Mouse (Mus musculus): ENCODE results near the gene Ssx2ip. TPM values are rescaled to one million over a fixed set of nuclear protein-coding genes. Genes with fewer than 3 reads are reported as not detected.
"Not testable (repeated sequence)": the region's sequence is repeated elsewhere in the genome, so short reads cannot be mapped to it uniquely, and the experiment has no call there.

Gene Ssx2ip
- total RNA-seq, 2 experiments from 2014 or later = 87.7 to 89.5 TPM

DNA sequence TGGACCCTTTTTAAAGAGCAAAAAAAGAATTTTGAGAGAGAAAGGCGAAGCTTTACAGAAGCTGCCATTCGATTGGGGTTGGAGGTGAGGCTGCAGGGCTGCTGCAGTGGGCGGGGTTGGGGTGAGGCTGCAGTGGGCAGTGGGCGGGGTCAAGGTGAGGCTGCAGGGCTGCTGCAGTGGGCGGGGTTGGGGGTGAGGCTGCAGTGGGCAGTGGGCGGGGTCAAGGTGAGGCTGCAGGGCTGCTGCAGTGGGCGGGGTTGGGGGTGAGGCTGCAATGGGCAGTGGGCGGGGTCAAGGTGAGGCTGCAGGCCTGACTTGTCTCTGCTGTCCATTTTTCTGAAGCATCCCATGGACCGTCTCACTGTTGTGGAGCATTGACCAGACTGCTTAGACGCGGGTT lies 28.6 kb downstream of the Ssx2ip start:
- intact Hi-C loops (cut with DNase I) = not testable (repeated sequence)
- peak in 1 of 2 experiments; percentile 1 for DNase-seq (ENCODE audit: low spot score in 2 of 2)

DNA sequence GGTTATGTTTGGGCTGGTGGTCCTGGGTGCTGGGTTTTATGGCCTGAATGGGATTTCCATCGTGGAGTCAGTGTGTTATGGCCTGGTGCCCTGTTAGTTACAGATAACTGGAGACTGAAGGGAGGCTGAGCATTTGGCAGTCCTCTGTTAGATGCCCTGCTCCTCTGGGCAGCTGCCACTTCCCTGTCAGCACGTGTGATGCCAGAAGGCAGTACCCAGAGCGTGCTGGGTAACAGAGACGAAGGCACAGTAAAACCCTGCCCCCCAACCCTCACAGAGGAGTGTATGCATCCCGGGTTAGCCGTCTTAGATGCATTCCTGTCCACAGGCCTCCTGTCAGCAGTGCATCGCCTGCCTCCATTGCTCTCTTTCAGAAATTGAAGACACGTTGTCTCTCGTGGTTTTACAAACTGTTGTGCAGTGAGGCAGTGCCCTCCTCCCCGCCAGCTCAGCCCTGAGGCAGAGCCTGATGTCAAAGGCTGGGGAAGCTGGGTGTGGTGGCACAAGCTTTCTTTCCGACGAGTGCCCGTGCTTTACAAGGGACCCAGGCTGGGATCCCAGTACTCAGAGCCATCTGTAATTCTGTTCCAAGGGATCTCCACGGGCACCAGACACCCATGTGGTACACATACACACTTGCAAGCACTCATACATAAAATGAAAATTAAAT lies 29.4 kb downstream of the Ssx2ip start:
- peak in 1 of 2 experiments; percentile 2 for DNase-seq (ENCODE audit: low spot score in 2 of 2)
- intact Hi-C loops (cut with DNase I) = no loop called here

DNA sequence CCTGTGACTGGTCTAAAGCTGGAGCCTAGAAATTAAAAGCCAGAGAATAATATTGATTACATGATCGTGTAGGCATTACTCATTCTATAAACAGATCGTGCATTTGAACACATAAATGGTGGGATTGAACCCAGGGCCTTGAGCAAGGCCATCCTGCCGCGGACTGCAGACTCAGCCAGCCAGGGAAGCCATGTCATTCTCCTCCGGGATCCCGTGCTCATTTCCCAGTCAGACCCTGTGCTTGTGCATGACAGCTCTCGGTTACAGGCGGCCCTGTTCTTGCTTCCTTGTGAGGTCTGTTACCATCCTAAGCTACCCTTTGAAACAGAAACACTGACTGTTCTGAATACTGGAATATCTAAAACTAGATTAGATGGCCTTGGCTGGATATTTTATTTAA lies 30.2 kb downstream of the Ssx2ip start:
- DNase-seq (ENCODE audit: low spot score in 2 of 2) = peak in 1 of 2 experiments; percentile 1
- intact Hi-C loops (cut with DNase I) = no loop called here

DNA sequence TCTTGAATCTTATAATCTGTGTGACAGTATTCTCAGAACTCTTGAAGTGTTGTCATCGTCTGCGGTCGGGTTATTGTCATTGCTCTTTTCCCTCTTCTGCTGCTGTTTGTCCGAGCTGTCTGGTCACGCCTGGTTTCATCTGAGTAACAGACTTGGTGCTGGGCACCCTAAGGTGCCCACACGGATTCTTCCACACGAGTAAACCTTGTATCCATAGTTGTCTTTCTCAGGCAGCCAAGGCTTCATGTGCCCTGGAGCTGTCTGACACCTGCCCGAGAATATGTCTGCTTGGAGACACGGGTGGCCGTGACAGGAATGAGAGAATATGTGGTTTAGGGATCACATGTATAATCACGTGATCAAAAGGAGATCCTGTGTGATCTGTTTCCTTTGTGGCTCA lies 31.1 kb downstream of the Ssx2ip start:
- intact Hi-C loops (cut with DNase I) = no loop called here
- DNase-seq (ENCODE audit: low spot score in 2 of 2) = no peak

DNA sequence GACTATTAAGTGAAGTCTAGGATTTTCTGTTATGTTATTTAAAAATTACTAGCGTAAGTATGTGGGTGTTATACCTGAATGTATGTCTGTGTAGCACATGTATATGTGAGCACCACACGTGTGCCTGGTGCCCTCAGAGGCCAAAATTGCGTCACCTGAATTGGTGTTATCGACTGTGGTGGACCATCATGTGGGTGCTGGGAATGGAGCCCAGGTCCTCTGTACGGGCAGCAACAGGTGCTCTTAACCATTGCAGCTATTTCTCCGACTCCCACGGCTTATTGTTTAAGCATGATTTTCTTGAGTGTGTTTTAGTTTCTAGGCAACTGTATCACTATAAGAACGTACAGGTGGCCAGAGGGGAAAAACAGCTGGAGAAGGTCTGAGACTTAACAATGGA lies 31.7 kb downstream of the Ssx2ip start:
- intact Hi-C loops (cut with DNase I) = no loop called here
- DNase-seq (ENCODE audit: low spot score in 2 of 2) = no peak

DNA sequence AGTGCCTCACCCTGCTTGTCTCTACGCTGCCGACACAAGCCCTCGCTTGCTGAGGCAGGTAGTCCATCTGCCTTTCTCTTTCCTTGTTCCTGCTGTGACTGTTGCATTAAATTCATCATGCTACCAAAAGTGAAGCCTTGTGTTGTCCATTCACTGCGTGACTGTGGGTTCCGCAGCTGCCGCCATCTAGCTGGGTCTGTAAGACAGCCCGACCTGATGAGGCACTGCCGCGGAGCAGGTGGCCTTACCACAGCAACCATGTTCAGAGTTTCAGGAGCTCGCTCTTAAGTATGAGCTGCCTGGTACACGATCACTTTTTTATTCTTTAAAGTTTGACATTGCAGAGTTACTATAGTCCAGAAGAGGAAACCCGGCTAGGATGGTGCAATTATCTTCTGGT lies 35.6 kb downstream of the Ssx2ip start:
- intact Hi-C loops (cut with DNase I) = no loop called here
- no peak for DNase-seq (ENCODE audit: low spot score in 2 of 2)

DNA sequence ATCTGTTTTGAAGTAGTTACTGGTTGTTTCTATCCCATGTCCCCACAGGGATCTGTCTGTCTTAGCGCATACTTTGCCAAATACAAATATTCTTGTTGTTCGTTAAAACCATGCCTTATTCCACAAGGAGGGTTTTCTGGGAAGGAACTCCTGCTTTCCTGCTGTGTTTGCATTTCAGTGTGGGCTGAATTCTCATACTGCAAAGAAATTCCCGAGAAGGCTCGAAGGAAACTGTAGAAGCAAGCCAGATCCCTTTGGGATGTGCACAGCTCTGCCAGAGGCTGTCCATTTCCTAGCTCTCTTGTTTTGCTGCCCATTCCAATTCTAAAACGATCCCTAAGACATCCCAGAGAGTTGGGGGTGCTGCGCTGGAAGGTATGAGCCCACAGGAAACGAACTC lies 36.0 kb downstream of the Ssx2ip start:
- DNase-seq (ENCODE audit: low spot score in 2 of 2) = no peak
- intact Hi-C loops (cut with DNase I) = no loop called here

DNA sequence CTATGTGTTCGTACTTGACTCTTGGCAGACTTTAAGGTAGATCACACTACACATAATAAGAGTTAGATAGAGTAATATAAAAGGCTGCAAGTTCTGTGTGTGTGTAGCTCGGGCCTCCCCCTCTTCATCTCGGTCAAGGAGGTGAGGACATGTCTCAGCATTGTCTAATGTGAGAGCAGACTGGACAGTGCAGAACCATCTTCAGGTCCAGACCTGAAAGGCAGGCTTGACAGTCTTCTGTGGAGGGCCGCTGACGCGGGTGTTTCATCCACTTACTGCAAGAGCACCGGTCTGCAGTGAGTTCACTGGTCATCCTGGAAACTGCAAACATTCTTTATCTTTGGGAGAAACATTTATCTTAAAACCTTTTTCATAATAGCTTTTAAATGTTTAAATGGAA lies 38.0 kb downstream of the Ssx2ip start:
- no peak for DNase-seq (ENCODE audit: low spot score in 2 of 2)
- intact Hi-C loops (cut with DNase I) = no loop called here

DNA sequence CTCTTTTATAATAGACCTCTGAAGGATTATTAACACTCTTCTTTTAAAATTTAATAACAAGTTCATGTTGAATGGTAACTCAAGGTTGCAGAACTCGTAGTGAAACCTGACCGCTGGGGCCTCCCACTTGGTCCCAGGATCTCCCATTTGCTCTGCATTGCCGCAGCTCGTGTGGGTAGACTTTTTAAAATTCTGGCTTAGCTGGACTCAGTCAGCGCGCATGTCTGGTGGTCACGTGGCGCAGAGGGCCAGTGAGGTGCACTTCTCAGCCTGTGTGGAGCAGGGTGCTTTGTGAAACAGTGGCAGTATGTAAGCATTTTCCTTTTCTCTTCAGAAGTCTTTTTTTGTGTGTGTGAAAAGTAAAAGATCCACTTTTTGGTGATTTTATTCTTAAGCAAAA lies 38.5 kb downstream of the Ssx2ip start:
- DNase-seq (ENCODE audit: low spot score in 2 of 2) = no peak
- intact Hi-C loops (cut with DNase I) = no loop called here

DNA sequence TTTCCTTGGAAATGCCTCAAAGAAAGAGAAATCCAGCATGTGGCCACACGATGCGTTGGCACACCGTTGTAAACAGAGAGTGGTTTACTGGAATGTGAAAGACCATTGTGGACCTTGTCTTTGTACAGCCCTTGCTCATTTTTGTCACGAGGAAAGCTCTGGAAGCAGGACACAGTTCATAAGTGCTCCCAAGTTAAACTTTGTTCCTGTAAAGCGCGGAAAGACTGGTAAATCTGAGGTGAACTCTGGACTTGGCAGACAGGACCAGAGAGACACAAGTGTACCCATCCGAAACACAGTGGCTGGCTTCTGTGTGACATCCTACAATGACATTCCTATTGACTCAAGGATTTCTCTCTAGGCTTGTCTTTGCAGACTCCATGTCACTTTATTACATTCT lies 38.9 kb downstream of the Ssx2ip start:
- no peak for DNase-seq (ENCODE audit: low spot score in 2 of 2)
- intact Hi-C loops (cut with DNase I) = no loop called here

DNA sequence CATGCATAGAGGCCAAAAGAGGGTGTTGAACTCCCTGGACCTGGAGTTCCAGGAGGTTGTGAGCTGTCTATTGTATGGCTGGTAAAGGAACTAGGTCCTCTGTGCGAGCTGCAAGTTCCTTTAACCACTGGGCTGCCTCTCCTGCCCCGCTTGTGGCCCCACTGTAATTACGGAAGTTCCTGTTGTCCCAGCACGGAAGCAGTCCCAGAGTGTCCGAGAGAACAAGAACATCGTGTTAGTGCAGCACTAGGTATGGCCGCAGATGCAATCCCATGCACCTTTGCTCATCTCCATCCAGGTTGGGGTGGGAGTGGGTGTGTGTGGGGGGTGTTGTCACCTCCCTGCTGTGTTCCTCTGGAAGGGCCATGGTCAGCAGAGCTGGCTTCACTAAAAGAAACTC lies 40.4 kb downstream of the Ssx2ip start:
- intact Hi-C loops (cut with DNase I) = no loop called here
- DNase-seq (ENCODE audit: low spot score in 2 of 2) = no peak

DNA sequence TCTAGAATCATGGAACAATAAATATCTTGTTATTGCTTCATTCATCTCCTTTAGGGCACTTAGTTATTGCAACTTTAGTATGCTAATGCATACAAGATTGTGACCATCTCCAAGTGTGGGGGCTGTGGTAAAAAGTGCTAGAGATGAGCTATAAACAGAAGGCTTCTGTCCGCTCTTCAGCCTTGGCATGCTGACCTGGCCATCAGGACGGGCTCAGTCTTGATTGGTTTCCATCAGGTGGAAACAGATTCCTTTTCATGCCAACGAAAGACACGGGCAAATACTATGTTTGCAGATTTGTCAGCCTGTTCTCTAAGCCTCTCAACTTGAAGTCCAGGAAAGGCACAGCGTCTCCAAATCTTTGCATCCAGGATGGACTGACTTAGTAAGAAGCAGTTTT lies 42.7 kb downstream of the Ssx2ip start:
- intact Hi-C loops (cut with DNase I) = no loop called here
- DNase-seq (ENCODE audit: low spot score in 2 of 2) = no peak

DNA sequence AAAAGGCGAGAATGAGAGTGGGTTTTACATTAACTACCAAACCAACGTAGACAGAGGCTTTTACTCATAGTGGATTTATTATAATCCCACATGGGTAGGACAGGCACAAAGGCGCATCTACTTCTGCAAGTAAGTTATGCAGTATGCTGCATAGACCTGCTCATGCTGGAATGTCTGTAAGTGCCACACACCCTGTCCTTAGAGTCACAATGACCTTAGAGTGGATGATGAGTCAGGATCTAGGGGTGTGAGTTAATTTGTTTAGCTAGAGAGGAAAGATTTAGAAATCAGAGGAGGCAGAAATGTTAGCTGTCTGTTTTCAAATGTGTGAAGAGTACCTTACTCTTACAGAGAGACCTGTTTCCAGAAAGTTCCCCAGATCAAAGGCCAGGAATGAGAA lies 43.2 kb downstream of the Ssx2ip start:
- intact Hi-C loops (cut with DNase I) = no loop called here
- DNase-seq (ENCODE audit: low spot score in 2 of 2) = no peak

DNA sequence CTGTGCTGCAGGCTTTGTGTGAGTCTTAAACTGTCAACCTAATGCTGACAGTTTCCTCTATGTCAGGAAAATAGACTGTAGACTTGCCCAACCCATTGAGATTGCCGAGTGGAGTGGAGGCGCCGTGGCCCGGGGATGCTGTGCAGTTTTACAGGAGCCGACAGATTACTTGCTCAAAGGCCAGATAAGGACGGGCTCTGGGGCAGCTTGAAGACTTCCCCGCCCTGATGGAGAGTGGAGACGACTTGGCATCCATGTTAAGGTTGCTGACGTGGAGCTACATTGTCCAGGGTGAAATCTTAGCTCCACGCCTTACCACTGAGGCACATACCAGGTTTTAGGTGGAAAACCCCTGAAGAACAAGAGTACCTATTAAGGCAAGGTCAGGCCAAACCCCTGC lies 43.9 kb downstream of the Ssx2ip start:
- no peak for DNase-seq (ENCODE audit: low spot score in 2 of 2)

DNA sequence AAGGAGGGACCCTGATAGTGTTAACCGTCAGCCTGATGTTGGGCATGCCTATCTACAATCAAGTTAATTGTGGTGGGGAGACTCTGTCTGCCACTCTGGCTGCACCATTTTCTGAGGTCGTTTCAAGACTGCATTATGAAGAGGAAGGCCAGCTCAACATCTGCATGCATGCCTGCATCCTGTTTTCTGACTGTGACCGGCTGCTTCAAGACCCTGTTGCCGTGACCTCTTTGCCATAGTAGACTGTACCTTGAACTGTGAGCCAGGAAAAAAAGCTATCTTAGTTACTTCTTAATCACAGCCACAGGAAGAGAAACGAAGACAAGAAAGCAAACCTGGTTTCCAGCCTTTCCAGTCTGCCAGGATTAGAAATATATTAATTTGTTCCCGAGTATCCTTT lies 44.5 kb downstream of the Ssx2ip start:
- intact Hi-C loops (cut with DNase I) = no loop called here
- DNase-seq (ENCODE audit: low spot score in 2 of 2) = no peak

More for the DNA sequence above, 43.9 kb downstream of the Ssx2ip start:
- intact Hi-C loops (cut with DNase I) = no loop called here

DNA sequence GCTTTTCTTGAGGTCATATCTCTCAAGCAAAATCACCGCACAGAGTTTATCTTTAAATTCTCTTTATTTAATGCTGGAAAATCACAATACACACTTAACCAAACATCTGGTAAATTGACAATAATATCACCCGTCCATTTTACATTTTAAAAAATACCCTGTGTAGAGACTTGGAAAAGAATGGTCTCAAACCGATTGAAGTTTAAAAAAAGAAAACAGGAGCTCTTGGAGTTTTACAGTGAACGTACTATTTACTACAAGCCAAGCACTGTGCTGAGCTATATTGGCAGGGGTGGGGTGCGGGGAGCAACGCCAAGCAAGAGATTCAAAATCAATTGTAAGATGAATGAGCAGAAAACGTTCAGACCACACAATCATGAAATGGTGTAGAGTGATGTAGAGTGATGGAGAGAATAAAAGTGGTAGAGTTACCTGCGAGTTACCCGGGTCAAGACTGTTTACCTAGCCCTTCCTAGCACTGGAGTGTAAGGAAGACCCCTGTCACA lies 45.4 kb downstream of the Ssx2ip start, which contains the start of gene Ctbs:
Gene Ctbs (plus strand): TSS at position 51 of the 506 bp plus-strand sequence.
- intact Hi-C loops (cut with DNase I) = no loop called here
- DNase-seq (ENCODE audit: low spot score in 2 of 2) = no peak

DNA sequence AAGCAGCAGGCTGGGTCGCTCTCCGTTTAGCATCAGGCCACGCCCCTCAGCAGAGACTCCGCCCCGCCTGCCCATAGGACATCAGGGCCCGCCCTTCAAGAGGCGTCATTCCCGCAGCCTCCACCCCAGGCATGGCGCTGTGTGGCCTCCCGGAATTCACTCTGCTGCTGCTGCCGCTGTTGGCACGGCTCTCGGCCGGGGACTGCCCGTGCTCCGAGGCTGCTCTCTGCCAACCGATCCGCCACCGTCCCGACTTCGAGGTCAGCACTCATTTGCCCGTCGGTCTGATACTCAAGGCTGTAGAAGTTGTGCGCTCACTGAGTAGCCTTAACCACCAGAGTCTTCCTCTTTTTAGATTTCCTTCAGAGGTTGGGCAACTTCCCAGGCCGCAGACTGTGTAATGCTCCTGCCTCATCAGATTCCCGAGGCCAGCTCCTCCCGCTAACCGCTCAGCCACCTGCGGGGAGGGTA lies 46.0 kb downstream of the Ssx2ip start:
- intact Hi-C loops (cut with DNase I) = no loop called here
- peak; percentile 90 to 91 for DNase-seq (ENCODE audit: low spot score in 2 of 2)

DNA sequence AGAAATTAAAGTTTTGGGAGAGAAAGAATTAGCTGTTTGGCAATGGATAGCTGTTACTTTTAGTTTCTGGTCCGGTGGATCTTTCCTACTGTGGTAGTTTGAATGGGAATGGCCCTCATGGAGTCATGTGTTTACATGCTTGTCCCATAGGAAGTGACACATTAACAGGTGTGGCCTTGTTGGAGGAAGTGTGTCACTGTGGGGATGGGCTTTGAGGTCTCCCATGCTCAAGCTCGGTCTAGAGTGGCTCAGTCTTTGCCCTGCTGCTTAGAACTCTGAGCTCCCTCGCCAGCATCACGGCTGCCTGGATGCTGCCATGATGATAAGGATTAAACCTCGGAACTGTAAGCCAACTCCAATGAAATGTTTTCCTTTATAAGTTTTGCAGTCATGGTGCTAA lies 46.9 kb downstream of the Ssx2ip start:
- DNase-seq (ENCODE audit: low spot score in 2 of 2) = no peak
- intact Hi-C loops (cut with DNase I) = no loop called here

DNA sequence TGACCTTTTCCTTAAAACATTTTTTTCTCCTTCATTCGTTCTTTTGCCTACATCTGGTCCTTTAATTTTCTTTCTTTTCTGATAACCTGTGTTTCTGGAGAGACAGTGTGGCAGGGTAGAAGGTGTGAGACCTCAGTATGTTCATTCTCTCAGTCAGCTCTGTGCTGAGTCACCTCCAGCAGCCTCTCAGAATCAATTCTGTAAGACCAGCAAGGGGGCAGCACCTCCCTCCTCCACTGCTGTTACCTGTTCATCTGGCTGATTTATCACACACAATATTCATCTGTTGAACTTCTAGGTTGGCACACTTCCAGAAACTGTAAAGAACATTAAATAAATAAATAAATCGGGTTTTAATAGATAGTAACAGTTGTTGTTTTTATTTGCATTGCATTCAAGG lies 58.5 kb downstream of the Ssx2ip start:
- no peak for DNase-seq (ENCODE audit: low spot score in 2 of 2)
- intact Hi-C loops (cut with DNase I) = no loop called here

DNA sequence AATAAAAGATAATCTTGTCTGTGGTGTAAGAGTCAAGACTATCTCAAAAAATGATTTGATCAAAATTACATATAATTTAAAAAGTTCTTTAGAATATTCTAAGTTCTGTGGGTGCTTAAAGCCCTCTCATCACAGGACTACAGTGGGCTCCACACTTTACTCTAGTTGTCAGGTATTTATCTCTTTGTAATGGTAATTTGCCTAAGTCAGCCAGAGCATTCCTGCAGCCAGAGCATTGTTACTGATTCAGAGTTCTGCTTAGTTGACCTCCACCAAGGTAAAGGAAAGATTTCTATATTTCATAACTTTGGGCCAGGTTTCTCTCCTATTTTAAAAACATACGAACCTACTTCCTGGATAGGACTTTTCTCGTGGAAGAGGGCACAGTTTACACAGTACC lies 64.8 kb downstream of the Ssx2ip start:
- intact Hi-C loops (cut with DNase I) = no loop called here
- no peak for DNase-seq (ENCODE audit: low spot score in 2 of 2)

DNA sequence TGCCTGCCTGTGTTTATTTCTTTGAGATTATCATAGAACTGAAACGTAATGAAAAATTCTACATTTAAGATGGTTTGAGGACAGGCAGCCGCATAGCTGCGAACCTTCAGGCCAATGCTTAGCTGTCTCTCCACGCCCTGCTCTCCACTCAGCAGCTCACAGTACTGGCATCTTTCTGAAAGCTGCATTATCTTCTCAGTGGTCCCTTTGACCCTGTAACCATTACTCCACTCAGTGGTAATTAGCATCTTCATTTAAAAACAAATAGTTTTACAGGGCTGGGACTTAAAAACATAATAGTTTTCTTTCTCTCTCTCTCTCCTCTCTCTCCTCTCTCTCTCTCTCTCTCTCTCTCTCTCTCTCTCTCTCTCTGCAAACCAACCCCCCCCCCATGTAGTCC lies 68.2 kb downstream of the Ssx2ip start:
- intact Hi-C loops (cut with DNase I) = no loop called here

DNA sequence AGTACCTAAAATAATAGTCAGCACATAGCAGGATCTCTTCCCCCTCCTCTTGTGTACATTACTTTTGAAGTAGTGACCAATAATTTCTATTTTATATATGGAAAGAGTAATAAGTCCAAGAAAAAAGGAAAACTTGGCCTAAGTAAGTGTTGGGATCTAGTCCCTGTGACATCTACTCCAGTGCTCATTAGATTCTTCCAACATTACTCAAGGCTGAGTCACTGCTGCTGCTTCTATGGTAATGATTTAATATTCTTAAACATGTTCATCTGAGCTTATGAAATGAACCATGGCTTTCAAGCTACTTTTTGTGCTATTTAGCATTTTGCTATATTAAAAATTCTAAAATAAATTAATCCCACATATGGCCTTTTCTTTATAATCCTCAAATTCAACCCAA lies 69.3 kb downstream of the Ssx2ip start:
- intact Hi-C loops (cut with DNase I) = no loop called here
- no peak for DNase-seq (ENCODE audit: low spot score in 2 of 2)

More for the DNA sequence above, 68.2 kb downstream of the Ssx2ip start:
- no peak for DNase-seq (ENCODE audit: low spot score in 2 of 2)
